Mouse (Mus musculus) mouse embryonic stem cell (cell line): Measurements from ENCODE around the gene Prss28.

Source experiments
- in situ Hi-C, 2 experiments: fragments of 300-500 bp; cut with MboI; formaldehyde crosslinking; loops; 1 replicate in 1 of 2; 3 replicates in 1 of 2; pipeline ENCODE4 v1.14.3; 2019 to 2020; ENCODE audit warnings: low sequenced_read_pairs in 2 of 2, low pct_unique_long_range_greater_than_20kb in 1 of 2, mixed read lengths in 1 of 2; ENCODE audit not compliant: unreplicated experiment in 1 of 2

The Prss28 gene

GRCm38 (mm10) chr17:25333943-25334342 lies 25.5 kb downstream of the Prss28 start:
- in situ Hi-C loops: no loop called here

GRCm38 (mm10) chr17:25338218-25338617 lies 29.8 kb downstream of the Prss28 start:
- in situ Hi-C loops: no loop called here

GRCm38 (mm10) chr17:25340003-25340402 lies 31.6 kb downstream of the Prss28 start:
- in situ Hi-C loops: no loop called here

GRCm38 (mm10) chr17:25341490-25341889 lies 33.0 kb downstream of the Prss28 start:
- in situ Hi-C loops: no loop called here

GRCm38 (mm10) chr17:25345462-25345861 lies 37.0 kb downstream of the Prss28 start, which contains the start of gene Tpsab1:
Gene Tpsab1, minus strand, starts transcription at chr17:25345562.
- in situ Hi-C loops: no loop called here

GRCm38 (mm10) chr17:25361291-25361690 lies 52.8 kb downstream of the Prss28 start:
- in situ Hi-C loops: no loop called here
